Mouse (Mus musculus): ENCODE measurements at regions not wholly inside any gene's neighbourhood (a gene's known extent, or its start where the extent isn't known, plus 50 kb on each side); places are given as distances from the start of the nearest gene placed in this dataset.

- CTCF ChIA-PET: no interaction called here
Observed at GRCm38 (mm10) chr9:120818726-120819317, 110.2 kb upstream of the Ctnnb1 start.

GRCm38 (mm10) chr9:120820892-120821291 lies 108.1 kb upstream of the Ctnnb1 start:
- CTCF ChIA-PET: no interaction called here

- CTCF ChIA-PET: no interaction called here
Observed at GRCm38 (mm10) chr9:120823397-120823796, 105.6 kb upstream of the Ctnnb1 start.

DNA sequence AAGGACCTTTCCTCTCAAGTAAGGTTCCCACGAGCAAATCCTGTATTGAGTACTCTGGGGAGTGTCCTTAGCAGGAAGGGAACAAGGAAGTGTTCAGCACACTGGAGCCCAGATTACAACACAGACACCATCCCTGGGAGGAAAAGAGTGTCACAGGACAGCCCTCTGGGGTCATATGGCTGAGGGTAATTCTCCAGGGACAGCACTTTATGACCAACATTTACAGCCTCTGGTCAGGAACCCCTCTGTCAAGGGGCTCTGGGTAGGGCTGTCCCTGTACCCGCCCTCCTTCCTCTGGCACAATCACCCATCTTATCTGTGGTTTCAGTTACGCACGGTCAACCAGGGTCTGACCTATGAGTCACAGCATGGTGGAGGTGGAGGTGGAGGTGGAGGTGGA lies 102.8 kb upstream of the Ctnnb1 start:
- CTCF ChIA-PET: no interaction called here

DNA sequence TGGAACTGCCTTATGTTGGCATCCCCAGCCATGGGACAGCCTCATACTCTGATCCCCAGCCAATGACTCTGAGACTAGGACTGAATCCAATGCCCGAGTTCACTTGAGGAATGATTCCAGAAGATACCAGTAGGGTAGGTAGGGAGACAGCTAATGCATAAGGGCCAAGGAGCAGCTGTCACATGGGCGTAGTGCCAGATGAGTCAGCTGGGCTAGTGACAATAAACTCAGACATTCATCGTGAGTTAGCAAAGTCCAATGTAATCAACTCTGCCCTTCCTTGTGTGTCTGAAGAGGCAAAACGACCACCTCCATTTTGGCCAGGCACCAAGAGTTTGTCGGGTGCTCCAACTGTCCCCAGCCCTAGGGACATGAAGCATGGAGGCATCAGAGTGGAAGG lies 98.5 kb upstream of the Ctnnb1 start:
- CTCF ChIA-PET: no interaction called here

- CTCF ChIA-PET: no interaction called here
Observed at GRCm38 (mm10) chr9:120834166-120834565, 94.8 kb upstream of the Ctnnb1 start.

GRCm38 (mm10) chr9:120835621-120836020 lies 93.4 kb upstream of the Ctnnb1 start:
- CTCF ChIA-PET: no interaction called here

DNA sequence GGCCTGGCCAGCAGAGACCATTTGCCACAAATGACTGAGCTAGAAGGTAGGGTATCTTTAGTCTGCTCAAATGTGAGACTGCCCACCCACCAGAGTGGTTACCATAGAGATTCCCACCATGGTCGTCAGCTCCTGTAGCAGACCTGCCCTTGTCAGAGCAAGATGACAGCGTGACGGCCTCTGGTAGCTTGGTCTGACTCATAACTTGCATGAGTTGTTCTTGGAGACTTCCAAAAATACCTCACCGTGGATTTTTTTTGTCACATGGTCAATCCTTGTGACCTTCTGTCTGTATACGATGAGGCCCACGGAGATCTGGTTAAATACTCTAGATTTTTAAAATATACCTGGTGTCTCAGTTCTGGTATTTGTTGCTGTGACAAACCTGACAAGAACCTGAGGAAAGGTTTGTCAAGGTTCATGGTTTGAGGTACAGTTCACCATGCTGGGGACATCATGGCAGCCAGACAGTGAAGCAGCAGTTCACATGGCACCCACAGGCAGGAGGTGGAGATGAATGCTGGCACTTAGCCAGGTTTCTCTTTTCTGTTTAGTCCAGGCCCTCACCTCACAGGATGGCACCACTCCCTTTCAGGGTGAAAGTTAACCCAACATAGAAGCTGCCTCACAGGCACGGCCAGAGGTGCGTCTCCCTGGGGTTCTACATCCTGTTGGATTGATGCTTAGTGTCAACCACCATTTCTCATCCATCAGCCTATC lies 91.4 kb upstream of the Ctnnb1 start:
- CTCF ChIA-PET: no interaction called here

GRCm38 (mm10) chr9:120843753-120844152 lies 85.3 kb upstream of the Ctnnb1 start:
- CTCF ChIA-PET: no interaction called here

DNA sequence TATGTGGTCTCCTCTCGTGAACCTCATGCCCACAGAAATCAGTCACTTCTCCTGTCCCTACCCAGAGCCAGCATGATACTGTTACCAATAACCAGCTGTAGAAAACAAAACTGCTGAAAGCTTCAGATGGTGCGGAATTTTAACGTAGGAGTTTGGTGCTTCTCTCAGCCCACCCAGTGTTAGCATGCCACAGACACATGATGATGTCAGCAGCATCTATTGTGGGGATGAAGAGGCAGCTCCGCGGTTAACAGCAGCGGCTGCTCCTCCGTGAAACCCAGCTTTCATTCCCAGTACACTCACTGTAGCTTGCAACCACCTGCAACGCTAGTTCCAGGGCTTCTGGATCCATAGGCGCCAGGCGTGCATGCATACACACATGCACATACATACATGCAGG lies 83.5 kb upstream of the Ctnnb1 start:
- CTCF ChIA-PET: no interaction called here

DNA sequence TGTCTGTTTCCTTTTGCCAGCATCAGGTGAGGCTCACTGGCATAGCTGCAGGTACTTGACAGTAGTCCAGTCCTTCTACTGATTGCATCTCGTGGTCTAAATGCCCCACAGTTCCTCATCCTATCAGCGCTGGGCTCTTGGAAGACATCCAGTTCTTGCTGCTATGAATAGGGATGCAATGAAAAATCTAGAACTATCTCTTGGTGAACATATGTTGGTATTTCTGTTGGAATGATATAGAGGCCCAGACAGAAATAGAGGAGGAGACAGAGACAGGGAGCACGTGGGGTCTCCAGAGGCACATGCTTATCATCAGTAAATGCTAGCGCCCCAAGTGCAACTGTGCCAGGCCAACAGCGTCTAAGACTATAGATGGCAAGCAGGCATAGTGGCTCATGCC lies 81.4 kb upstream of the Ctnnb1 start:
- CTCF ChIA-PET: no interaction called here

- CTCF ChIA-PET: no interaction called here
Observed at GRCm38 (mm10) chr9:120848962-120849361, 80.1 kb upstream of the Ctnnb1 start.

DNA sequence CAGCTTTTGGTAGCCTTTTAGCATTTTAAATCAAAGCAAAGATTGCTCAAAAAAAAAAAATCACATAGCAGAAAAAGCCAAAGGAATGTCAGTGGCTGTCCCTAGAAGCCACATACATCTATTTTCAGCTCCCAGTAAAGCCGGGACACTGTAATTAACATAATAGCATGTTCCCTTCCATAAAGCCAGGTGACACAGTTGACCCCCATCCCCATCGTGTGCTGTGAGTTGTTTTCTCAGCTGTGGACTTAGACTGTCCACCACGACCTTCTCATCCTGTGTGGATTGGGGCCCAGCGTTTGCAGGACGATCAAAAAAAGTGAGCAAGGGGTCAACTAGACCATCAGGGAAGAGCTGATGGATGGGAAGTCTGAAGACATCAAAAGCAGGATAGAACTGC lies 78.9 kb upstream of the Ctnnb1 start:
- CTCF ChIA-PET: no interaction called here

GRCm38 (mm10) chr9:120851914-120852313 lies 77.1 kb upstream of the Ctnnb1 start:
- CTCF ChIA-PET: no interaction called here

DNA sequence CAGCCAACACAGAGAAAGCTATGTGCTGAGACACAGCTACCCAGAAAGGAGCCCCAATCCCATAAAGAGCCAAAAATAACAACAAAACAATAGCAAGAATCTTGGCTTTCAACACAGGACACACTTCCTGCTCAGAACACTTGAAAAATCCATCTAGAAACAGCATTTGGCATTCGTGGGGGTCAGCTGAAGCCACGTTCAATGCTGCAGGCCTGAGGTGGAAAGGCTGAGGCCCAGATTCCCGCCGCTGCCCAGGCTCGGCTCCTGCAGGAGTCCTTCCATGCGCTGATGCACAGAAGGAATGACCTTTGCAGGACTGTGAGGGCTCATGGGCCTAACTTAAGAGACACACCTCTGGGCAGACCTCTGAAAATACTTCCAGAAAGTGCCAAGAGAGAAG lies 76.4 kb upstream of the Ctnnb1 start:
- CTCF ChIA-PET: interaction anchor here (0.6 kb wide), 1 partner anchor 531 kb away, joined by 3 read pairs; no protein-coding TSS in a partner anchor

- CTCF ChIA-PET: interaction anchor here (0.6 kb wide), 1 partner anchor 531 kb away, joined by 3 read pairs; no protein-coding TSS in a partner anchor
Observed at GRCm38 (mm10) chr9:120853032-120853597, 75.9 kb upstream of the Ctnnb1 start.

- CTCF ChIA-PET: interaction anchor here (0.5 kb wide), 1 partner anchor 250 kb away, joined by 3 read pairs; no protein-coding TSS in a partner anchor
Observed at GRCm38 (mm10) chr9:120854351-120854750, 74.7 kb upstream of the Ctnnb1 start.

DNA sequence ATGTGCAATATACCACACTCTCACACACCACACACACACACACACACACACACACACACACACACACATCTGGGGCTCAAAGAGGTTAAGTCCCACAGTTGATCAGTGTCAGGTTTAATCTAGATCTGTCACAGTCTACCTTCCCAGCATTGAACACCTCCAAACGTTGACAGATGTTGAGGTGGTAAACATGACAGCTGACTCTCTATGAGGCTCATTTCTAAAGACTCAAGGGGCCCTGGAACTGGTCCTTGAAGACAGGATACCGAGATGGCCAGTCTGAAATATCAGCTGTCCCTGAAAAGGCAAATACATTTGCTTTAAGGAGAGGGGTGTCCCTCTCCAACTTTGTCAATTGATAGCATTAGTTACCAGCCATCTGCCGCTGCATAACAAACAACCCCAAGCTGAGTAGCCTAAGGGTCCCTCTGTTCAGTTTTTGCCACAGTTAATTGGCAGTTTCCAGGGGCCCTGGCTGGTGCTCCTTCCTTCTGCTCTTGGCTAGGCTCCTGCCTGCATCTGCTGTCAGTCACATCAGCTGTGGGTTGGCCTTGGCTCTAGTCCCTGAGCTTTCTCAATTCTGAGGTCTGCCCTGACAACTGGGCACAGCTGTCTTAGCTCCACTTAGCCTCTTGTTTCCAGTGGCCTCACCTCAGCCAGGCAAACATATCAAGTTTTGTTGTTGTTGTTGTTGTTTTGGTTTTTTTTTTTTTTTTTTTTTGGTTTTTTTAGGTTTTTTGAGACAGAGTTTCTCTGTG lies 73.5 kb upstream of the Ctnnb1 start:
- CTCF ChIA-PET: interaction anchor here (0.5 kb wide), 1 partner anchor 700 kb away, joined by 31 read pairs; no protein-coding TSS in a partner anchor

- CTCF ChIA-PET: no interaction called here
Observed at GRCm38 (mm10) chr9:120857849-120858510, 71.0 kb upstream of the Ctnnb1 start.

- CTCF ChIA-PET: no interaction called here
Observed at GRCm38 (mm10) chr9:120860969-120861595, 67.9 kb upstream of the Ctnnb1 start.

DNA sequence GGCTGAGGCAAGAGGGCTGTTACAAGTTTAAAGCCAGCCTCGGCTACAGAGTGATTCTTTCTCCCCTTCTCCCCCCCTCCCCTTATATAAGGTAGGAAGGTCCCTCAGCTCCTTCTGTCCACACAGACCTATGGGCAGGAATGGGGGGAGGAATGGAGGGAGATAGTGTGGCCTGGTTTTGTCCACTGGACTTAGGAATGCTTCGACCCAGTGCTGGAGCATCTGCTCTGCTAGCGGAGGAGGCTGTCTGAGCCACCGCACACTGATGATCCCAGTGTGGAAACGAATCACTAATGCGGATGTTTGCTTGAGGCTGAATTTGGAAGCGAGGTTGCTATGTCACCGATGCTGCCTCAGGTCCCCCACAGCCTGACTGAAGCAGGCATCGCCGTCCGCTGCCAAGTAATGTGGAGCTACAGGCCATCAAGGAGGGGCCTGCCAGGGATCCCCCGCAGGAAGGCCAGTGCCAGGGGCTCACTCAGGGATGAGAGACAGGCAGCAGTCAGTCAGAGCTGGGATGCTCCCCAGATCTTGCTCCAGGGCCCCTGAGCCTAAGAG lies 67.1 kb upstream of the Ctnnb1 start:
- CTCF ChIA-PET: no interaction called here
